Mouse (Mus musculus): Measurements from ENCODE around the gene Spryd3. TPM values are rescaled to one million over a fixed set of nuclear protein-coding genes. Genes with fewer than 3 reads are reported as not detected.

The Spryd3 gene
- total RNA-seq, 2 experiments from 2014 or later = 4.4 to 5.8 TPM

GRCm38 (mm10) chr15:102070476-102071467, 65.3 kb downstream of the Spryd3 start:
- intact Hi-C loops (cut with DNase I) = loop anchor here (5.0 to 10.0 kb wide), 2 partner anchors 748 to 1456 kb away; partner anchors contain the start of gene Dazap2
- Histone ChIP-seq H3K27ac (no peak overlapping the region), H3K4me3 (no peak overlapping the region)
- no peak for TF ChIP-seq CTCF (IDR thresholded peaks at IDR 0.05)
- DNase-seq = no peak

Other genes with a start within 250 kb of the Spryd3 start
- gene Krt76, start 243.3 kb downstream of the Spryd3 start, total RNA-seq (2021) = not detected
- gene Krt4, start 211.5 kb downstream of the Spryd3 start, total RNA-seq (2021) = not detected
- not detected for gene Krt79, start 195.9 kb downstream of the Spryd3 start, total RNA-seq (2021)
- gene Krt78, start 181.9 kb downstream of the Spryd3 start, total RNA-seq (2021) = not detected
- not detected for gene Krt8, start 131.8 kb downstream of the Spryd3 start, total RNA-seq (2021)
- under 1 TPM in 1 of 2 experiments, not detected in 1; 0.33 TPM for gene Krt18, start 108.1 kb downstream of the Spryd3 start, total RNA-seq (2021)
- 100 to 1,000 TPM; 187 to 246 TPM for gene Eif4b, start 62.5 kb downstream of the Spryd3 start, total RNA-seq (2021)
- 10 to 100 TPM; 39.1 to 44.1 TPM for gene Tns2, start 35.8 kb downstream of the Spryd3 start, total RNA-seq (2021)
- 10 to 100 TPM; 34.3 to 87.7 TPM for gene Igfbp6, start 8.1 kb upstream of the Spryd3 start, total RNA-seq (2021)
- under 1 TPM in 1 of 2 experiments, not detected in 1; 0.14 TPM for gene Soat2, start 14.3 kb upstream of the Spryd3 start, total RNA-seq (2021)
- 10 to 100 TPM; 26.8 to 29.6 TPM for gene Zfp740, start 67.0 kb upstream of the Spryd3 start, total RNA-seq (2021)
- 1 to 10 TPM; 5.8 to 8.8 TPM for gene Csad, start 68.5 kb upstream of the Spryd3 start, total RNA-seq (2021)
- 1 to 10 TPM; 1.2 to 1.3 TPM for gene Itgb7, start 95.7 kb upstream of the Spryd3 start, total RNA-seq (2021)
- 10 to 100 TPM in 1 of 2 experiments, 1 to 10 TPM in 1; 9.9 to 11.9 TPM for gene Rarg, start 121.3 kb upstream of the Spryd3 start, total RNA-seq (2021)
- not detected for gene Gm9918, start 134.3 kb upstream of the Spryd3 start, total RNA-seq (2021)
- 10 to 100 TPM; 14.2 TPM for gene Mfsd5, start 143.2 kb upstream of the Spryd3 start, total RNA-seq (2021)
- gene Espl1, start 160.0 kb upstream of the Spryd3 start, total RNA-seq (2021) = under 1 TPM; 0.06 to 0.31 TPM
- gene Pfdn5, start 189.9 kb upstream of the Spryd3 start, total RNA-seq (2021) = 100 to 1,000 TPM; 232 to 252 TPM
- gene Myg1, start 195.5 kb upstream of the Spryd3 start, total RNA-seq (2021) = 10 to 100 TPM; 15.6 to 16.0 TPM
- 1 to 10 TPM; 5.7 to 7.8 TPM for gene Aaas, start 214.5 kb upstream of the Spryd3 start, total RNA-seq (2021)
- not detected for gene Sp7, start 230.9 kb upstream of the Spryd3 start, total RNA-seq (2021)

Measured in gastrocnemius, adult 2 months (tissue).